Mouse (Mus musculus) urinary bladder, postnatal 14 days (tissue): ENCODE results near the gene Orm3.
A peak's percentile ranks its signal among the peaks of the same experiment; 100 is the strongest.

Experiments
- DNase-seq: peaks from one replicate; pipeline ENCODE4 v3.0.0; 2021; ENCODE audit warnings: low spot score

The Orm3 gene

DNA sequence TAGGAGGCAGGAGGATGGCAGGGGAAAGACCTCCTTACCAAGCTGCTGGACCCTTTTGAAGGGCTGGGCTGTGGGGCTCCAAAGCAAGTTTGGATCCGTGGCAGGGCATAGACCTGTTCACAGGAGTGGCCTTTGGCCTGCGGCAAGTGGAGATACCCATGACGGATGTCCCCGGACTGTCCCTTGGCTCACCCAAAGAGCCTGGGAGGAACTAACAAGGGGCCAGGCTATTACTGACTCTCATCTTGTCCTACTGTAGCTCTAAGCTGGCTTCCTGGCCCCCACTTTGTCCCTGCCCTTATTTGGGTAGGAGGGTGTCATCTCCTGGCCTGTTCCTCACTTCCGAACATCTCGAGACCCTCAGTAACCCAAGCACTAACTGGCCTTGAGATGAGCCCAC lies 46.6 kb downstream of the Orm3 start:
- DNase-seq = no peak

DNA sequence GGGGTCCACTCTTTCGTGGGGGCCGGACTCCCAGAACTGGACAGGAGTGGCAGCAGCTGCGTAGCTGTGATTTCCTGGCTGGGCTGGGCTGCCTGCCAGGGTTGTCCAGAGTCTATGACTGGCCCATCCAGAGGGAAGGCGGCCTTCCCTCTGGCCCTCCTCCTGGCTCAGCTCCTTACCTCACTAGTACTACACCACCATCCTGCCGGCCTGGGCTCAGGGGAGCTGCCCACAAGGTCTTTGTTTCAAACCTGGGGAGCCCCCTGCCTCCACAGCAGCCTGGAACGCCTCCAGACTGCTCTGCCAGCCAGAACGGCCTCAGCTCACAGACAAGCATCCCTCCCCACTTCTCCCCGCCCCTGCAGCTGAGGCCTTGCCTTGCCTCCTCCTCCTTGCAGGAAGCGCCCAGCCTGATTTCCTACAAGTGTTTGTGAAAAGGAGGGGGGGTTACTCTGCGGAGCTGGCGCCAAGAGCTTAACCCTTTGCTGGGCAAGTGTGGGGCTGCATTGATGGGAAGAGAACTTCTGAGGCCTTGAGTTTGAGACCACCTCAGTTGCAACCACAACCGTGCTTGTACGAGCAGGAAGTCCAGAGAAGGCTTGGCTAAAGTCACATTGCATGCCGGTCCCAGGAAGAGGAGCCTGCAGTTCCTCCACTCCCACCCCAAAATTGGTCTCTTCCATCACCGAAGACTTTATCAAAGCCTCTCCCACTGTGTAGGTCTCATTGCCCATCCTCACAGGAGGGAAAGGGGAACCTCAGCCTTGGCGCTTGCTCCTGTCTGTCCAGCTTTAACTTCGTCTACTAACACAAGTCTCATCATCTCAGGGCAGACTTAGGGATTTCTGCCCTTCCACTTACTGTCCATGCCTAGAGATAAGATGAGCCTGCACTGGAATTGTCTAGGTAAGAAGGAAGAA lies 47.3 kb downstream of the Orm3 start, which contains the start of gene Akna:
Gene Akna, minus strand, starts transcription at position 315 of the 920 bp plus-strand sequence.
- DNase-seq = peak; percentile 89

DNA sequence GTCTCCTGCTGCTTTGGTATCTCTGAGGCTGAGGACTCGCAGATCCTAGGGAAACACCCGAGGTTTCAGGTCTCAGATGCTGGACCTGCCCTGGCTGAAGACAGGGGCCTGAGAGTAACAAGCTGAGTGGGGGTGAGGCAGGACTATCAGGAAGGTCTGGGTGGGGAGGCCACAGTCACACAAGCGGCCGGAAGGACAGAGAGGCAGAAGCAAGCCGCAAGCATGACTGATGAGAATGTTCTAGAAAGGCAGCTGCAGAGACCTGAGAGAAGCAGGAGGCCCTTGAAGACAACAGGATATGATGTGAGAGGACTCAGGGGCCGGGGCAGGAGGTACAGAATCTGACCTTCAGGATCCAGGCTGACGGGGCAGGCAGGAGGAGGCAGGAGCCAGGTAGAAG lies 48.2 kb downstream of the Orm3 start:
- DNase-seq = no peak

GRCm38 (mm10) chr4:63405051-63405450 lies 49.1 kb downstream of the Orm3 start:
- DNase-seq = no peak

- no peak for DNase-seq
Observed at GRCm38 (mm10) chr4:63405683-63406082, 49.7 kb downstream of the Orm3 start.

DNA sequence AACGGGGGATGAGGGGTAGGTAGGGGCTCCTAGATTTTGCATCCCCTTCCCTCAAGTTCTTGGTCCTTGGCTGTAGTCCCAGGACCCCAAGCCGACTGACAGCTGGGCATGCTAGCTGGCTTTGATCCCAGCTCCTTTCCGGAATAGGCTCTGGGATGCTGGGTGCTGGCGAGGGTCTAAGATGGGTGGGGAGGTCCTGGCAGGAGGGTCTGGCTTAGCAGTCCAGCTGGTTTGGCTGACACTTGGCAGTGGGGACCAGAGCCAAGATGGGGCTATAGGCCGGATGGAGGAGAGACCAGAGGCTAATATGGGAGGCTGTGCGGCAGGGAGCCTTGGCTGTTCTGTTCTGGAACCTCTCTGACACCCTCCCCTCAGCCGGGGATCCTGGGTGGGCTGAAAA lies 52.3 kb downstream of the Orm3 start:
- DNase-seq = no peak

DNA sequence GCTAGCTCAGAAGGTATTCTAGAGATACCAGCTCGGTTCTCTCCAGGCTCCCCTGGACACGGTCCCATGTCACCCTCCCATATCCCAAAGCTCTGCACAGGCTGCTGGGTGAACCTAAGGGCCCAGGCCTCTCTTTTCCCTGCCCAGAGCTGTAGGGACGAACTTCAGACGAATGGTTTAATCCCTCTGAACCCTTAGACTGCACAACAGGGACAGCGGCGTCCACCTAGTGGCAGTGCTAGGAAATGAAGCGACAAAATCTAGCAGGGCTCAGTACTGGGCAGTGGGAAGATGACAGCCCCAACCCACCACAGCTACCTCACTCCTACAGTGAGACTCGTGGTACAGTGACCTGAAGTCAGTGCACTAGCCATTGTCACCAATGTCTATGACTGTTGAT lies 52.7 kb downstream of the Orm3 start:
- DNase-seq = peak; percentile 55
